Mouse (Mus musculus) liver, embryonic 14.5 days (tissue): Measurements from ENCODE around the gene Phldb2.

Source experiments
- CTCF ChIP-seq: IDR thresholded peaks from 2 replicates; pipeline ENCODE4 v1.5.1; 2016; ENCODE audit warnings: antibody characterized with exemption, low read depth, control low read depth
- EP300 ChIP-seq: IDR thresholded peaks from 2 replicates; pipeline ENCODE4 v1.6.1; 2016; ENCODE audit warnings: antibody characterized with exemption, low read depth

DNA sequence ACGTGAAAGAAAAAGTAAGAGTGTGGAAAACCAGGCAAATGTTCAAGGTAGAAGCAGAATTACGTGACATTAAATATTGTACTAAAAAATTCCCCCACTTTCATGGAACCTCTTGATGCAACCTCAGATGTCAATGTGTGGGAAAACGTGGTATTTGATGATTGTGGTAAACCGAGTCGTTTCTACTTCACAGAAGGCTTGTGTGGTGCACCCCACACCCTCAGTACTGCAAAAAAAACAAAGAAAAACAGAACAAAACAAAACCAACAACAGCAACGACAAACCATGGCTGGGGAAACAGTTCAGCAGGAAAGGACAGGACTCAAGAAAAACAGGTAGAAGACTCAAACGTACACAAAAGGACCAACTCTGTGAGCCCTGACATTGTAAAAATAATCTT is 44.8 kb upstream of the Phldb2 start:
- TF ChIP-seq CTCF (no peak), EP300 (no peak)
